Mouse (Mus musculus) E14TG2a.4 (cell line): ENCODE measurements around the gene Gucy2g.

Source experiments
- CTCF ChIP-seq: conservative IDR thresholded peaks from 2 replicates; pipeline ENCODE4 v1.5.1; 2014; ENCODE audit warnings: low read length
- POU5F1 ChIP-seq: IDR thresholded peaks from 2 replicates; pipeline ENCODE4 v1.6.1; 2014; ENCODE audit warnings: low read length, borderline replicate concordance

DNA sequence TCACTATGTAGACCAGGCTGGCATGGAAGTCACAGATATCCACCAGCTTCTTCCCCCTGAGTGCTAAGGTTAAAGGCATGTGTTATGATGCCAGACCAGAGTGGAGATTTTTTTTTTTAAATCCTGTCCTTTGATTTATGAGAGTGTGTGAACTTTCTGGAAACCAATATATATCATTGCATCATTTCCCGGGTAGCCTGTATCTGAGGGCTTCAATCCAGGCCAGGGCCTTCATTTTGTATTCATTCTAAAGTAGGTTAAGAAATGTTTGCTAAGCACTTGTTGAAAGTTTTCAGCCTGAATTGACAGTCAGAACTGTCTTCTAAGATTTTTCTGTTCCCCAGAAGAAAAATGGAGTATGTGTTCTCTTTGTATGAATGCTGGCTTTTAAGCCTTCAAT is 69.5 kb downstream of the Gucy2g start:
- TF ChIP-seq CTCF (no peak), POU5F1 (no peak)
